Mouse (Mus musculus): ENCODE measurements at regions not wholly inside any gene's neighbourhood (a gene's known extent, or its start where the extent isn't known, plus 50 kb on each side); places are given as distances from the start of the nearest gene placed in this dataset.

DNA sequence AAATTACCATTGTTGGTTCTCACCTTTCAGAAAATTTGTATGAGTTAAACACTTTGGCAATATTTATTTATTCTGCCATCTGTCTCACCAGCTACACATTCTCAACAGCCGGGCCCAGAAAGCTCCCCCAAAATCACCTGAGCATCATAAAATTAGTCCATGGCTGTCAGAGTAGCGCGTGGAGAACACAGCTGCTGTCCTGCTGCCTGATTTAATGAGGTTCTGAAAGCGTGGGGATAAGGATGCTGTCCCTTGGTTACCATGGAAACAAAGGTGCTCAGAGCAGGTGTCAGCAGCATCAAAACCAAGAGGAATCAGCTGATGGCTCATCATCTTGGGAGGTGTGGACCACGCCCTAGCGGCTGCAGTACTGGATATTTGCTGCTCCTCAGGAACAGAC lies 124.7 kb downstream of the Tex36 start:
- Histone ChIP-seq H3K4me2 (ENCODE audit: low read depth, low read length) (no peak overlapping the region), H3K27me3 (ENCODE audit: control insufficient read depth, insufficient read depth, low read depth, low read length) (no peaks in the 10 kb centered on the region), H3K36me3 (ENCODE audit: control insufficient read depth, insufficient read depth) (no peaks in the 10 kb centered on the region), H3K9ac (ENCODE audit: low read depth, low read length) (no peak overlapping the region), H3K9me3 (replicated peaks; ENCODE audit: control insufficient read depth, low read length) (no peaks in the 10 kb centered on the region), H3K4me1 (ENCODE audit: control insufficient read depth, low read depth, low read length) (no peaks in the 10 kb centered on the region), H3K4me3 (ENCODE audit: low read depth, low read length) (no peak overlapping the region), H3K27ac (ENCODE audit: low read length) (no peak overlapping the region)
- 77% methylated on average over 6 of the region's 6 CpGs for WGBS (ENCODE audit: insufficient replicate concordance)
- no peak for ATAC-seq (ENCODE audit: low read depth)

DNA sequence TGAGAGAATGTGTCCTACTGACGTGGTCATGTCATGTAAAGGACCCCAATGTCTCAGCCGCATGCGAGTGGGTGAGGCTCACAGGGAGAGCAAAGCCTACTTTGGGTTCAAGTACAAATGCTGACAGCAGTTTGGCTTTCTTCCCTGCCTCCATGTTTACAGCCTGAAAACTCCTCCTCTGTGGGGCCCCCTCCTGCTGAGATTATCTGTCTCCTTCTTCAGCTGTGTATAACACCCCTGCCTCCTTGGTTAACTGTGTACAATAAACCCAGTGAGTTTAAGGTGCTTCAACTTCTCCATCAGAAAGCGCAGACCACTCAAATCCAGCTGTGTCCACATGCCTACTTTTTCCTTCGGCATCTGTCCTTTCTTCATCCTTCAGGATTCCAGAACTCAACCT lies 130.3 kb downstream of the Tex36 start:
- WGBS (ENCODE audit: insufficient replicate concordance), result 72% methylated on average over 5 of the region's 5 CpGs
- Histone ChIP-seq H3K4me3 (ENCODE audit: low read depth, low read length) (no peak overlapping the region), H3K4me1 (ENCODE audit: control insufficient read depth, low read depth, low read length) (no peaks in the 10 kb centered on the region), H3K27me3 (ENCODE audit: control insufficient read depth, insufficient read depth, low read depth, low read length) (no peaks in the 10 kb centered on the region), H3K9ac (ENCODE audit: low read depth, low read length) (no peak overlapping the region), H3K36me3 (ENCODE audit: control insufficient read depth, insufficient read depth) (no peaks in the 10 kb centered on the region), H3K4me2 (ENCODE audit: low read depth, low read length) (no peak overlapping the region), H3K27ac (ENCODE audit: low read length) (no peak overlapping the region), H3K9me3 (replicated peaks; ENCODE audit: control insufficient read depth, low read length) (no peaks in the 10 kb centered on the region)
- ATAC-seq (ENCODE audit: low read depth), result no peak

DNA sequence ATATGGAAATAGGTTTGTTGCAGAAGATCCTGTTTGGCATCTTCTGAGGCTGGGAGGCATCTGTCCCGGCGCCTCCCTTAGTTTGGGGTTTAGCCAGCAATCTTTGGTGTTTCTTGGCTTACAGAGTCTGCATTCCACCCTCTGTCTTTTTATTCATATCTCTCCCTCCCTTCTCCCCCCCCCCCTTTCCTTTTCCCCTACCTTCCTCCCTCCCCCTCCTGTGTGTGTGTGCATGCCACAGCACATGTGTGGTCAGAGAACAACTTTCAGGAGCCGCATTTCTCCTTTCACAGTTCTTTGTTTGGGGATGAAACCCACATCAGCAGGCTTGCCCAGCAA lies 131.4 kb downstream of the Tex36 start:
- H3K9ac ChIP-seq (ENCODE audit: low read depth, low read length), result no peak overlapping the region
- no peak for ATAC-seq (ENCODE audit: low read depth)
- no peaks in the 10 kb centered on the region for H3K4me1 ChIP-seq (ENCODE audit: control insufficient read depth, low read depth, low read length)
- 46% methylated on average over 3 of the region's 3 CpGs for WGBS (ENCODE audit: insufficient replicate concordance)
- no peaks in the 10 kb centered on the region for H3K27me3 ChIP-seq (ENCODE audit: control insufficient read depth, insufficient read depth, low read depth, low read length)
- no peaks in the 10 kb centered on the region for H3K36me3 ChIP-seq (ENCODE audit: control insufficient read depth, insufficient read depth)
- H3K4me3 ChIP-seq (ENCODE audit: low read depth, low read length), result no peak overlapping the region
- no peaks in the 10 kb centered on the region for H3K9me3 ChIP-seq (replicated peaks; ENCODE audit: control insufficient read depth, low read length)
- H3K4me2 ChIP-seq (ENCODE audit: low read depth, low read length), result no peak overlapping the region
- H3K27ac ChIP-seq (ENCODE audit: low read length), result no peak overlapping the region

DNA sequence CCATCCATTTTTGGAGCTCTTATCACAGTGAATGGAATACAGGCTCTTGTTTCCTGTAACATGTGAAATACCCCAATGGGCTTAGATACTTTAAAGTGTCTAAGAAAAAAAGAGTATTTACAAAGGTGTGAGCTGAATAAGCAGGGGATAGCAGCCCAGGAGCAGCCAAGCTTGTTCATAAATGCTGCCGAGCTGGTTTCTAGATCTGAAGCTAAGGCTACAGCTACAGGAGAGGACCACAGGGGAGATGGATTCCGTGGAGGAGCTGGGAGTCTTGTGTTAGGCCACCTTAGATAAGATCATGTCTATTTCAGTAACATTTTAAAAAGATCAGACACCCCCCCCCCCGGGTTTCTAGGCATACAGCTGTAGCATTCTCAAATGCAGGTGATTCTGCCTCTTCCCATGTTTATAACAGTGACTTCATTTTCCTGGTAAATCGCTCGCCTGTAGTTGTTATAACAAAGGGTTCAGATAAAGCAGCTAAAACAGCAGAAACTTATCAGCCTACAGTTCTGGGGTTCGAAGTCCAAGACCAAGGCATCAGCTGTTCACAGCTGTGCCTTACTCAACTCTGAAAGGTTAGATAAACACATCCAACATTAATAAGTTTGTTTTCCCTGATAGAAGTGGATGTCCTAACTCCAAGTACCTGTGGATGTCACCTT lies 131.9 kb downstream of the Tex36 start:
- no peaks in the 10 kb centered on the region for H3K9me3 ChIP-seq (replicated peaks; ENCODE audit: control insufficient read depth, low read length)
- H3K36me3 ChIP-seq (ENCODE audit: control insufficient read depth, insufficient read depth), result no peaks in the 10 kb centered on the region
- H3K27ac ChIP-seq (ENCODE audit: low read length), result no peak overlapping the region
- no peaks in the 10 kb centered on the region for H3K4me1 ChIP-seq (ENCODE audit: control insufficient read depth, low read depth, low read length)
- no peaks in the 10 kb centered on the region for H3K27me3 ChIP-seq (ENCODE audit: control insufficient read depth, insufficient read depth, low read depth, low read length)
- WGBS (ENCODE audit: insufficient replicate concordance), result 33% methylated on average over 6 of the region's 6 CpGs
- no peak overlapping the region for H3K4me2 ChIP-seq (ENCODE audit: low read depth, low read length)
- no peak for ATAC-seq (ENCODE audit: low read depth)
- H3K4me3 ChIP-seq (ENCODE audit: low read depth, low read length), result no peak overlapping the region
- H3K9ac ChIP-seq (ENCODE audit: low read depth, low read length), result no peak overlapping the region

DNA sequence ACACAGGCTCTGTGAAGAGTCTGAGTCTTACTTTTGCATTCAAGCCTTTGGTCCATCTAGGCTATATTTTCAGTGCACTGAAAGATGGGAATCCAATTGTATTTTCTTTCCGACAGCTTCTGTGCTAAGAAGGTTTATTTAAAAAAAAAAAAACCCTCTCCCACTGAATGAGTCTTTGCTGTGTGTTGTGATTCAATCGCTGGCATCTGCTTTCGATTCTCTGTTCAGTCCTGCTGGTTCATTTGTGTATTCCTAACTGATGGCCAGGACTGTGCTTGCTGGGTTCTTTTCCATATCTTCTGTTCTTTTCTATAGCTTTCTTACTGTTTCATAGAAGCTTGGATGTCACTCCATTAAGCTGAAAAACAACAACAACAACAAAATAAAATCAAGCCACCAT lies 132.9 kb downstream of the Tex36 start:
- Histone ChIP-seq H3K4me3 (ENCODE audit: low read depth, low read length) (no peak overlapping the region), H3K9ac (ENCODE audit: low read depth, low read length) (no peak overlapping the region), H3K27me3 (ENCODE audit: control insufficient read depth, insufficient read depth, low read depth, low read length) (no peaks in the 10 kb centered on the region), H3K9me3 (replicated peaks; ENCODE audit: control insufficient read depth, low read length) (no peaks in the 10 kb centered on the region), H3K36me3 (ENCODE audit: control insufficient read depth, insufficient read depth) (no peaks in the 10 kb centered on the region), H3K4me2 (ENCODE audit: low read depth, low read length) (no peak overlapping the region), H3K4me1 (ENCODE audit: control insufficient read depth, low read depth, low read length) (no peaks in the 10 kb centered on the region), H3K27ac (ENCODE audit: low read length) (no peak overlapping the region)
- WGBS (ENCODE audit: insufficient replicate concordance), result 51% methylated on average over 3 of the region's 3 CpGs
- no peak for ATAC-seq (ENCODE audit: low read depth)

DNA sequence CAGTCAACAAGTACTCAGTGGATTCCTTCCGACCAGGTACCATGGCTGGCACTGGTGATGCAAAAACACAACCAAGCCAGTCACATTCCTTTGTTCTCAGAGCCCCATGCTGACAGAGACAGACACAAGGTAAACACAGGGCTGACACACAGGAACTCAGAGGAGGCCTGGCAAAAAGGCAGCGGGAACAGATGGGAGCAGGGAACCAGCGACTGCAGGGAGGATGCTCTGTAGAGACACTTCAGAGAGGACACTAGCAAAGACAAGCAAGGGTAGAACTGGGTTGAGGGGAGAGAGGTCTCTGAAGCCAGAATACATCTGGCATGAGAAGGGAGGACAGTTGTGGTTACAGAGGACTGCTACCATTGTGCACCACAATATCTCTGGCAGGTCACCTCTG lies 133.6 kb downstream of the Tex36 start:
- Histone ChIP-seq H3K9ac (ENCODE audit: low read depth, low read length) (no peak overlapping the region), H3K4me1 (ENCODE audit: control insufficient read depth, low read depth, low read length) (no peaks in the 10 kb centered on the region), H3K27me3 (ENCODE audit: control insufficient read depth, insufficient read depth, low read depth, low read length) (no peaks in the 10 kb centered on the region), H3K4me3 (ENCODE audit: low read depth, low read length) (no peak overlapping the region), H3K4me2 (ENCODE audit: low read depth, low read length) (no peak overlapping the region), H3K9me3 (replicated peaks; ENCODE audit: control insufficient read depth, low read length) (no peaks in the 10 kb centered on the region), H3K36me3 (ENCODE audit: control insufficient read depth, insufficient read depth) (no peaks in the 10 kb centered on the region), H3K27ac (ENCODE audit: low read length) (no peak overlapping the region)
- WGBS (ENCODE audit: insufficient replicate concordance), result 20% methylated on average over 3 of the region's 3 CpGs
- no peak for ATAC-seq (ENCODE audit: low read depth)

DNA sequence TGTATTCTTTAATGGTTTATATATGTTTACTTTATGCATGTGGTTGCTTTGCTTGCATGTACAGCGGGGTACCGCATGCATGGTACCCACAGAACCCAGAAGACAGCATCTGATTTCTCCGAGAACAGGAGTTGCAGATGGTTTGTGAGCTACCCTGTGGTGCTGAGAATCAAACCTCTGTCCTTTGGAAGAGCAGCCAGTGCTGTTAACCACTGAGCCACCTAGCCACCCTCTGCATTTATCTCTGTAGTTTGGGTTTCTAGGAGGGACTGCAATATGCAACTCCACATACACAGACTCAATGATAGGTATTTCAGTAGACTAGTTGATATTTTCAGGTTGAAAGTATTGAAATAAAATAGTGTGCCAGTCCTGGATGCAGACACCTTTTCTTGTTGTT lies 134.4 kb downstream of the Tex36 start:
- no peak for ATAC-seq (ENCODE audit: low read depth)
- Histone ChIP-seq H3K4me3 (ENCODE audit: low read depth, low read length) (no peak overlapping the region), H3K4me2 (ENCODE audit: low read depth, low read length) (no peak overlapping the region), H3K9me3 (replicated peaks; ENCODE audit: control insufficient read depth, low read length) (no peaks in the 10 kb centered on the region), H3K27ac (ENCODE audit: low read length) (no peak overlapping the region), H3K4me1 (ENCODE audit: control insufficient read depth, low read depth, low read length) (no peaks in the 10 kb centered on the region), H3K36me3 (ENCODE audit: control insufficient read depth, insufficient read depth) (no peaks in the 10 kb centered on the region), H3K9ac (ENCODE audit: low read depth, low read length) (no peak overlapping the region), H3K27me3 (ENCODE audit: control insufficient read depth, insufficient read depth, low read depth, low read length) (no peaks in the 10 kb centered on the region)
- 67% methylated on average over 3 of the region's 3 CpGs for WGBS (ENCODE audit: insufficient replicate concordance)

DNA sequence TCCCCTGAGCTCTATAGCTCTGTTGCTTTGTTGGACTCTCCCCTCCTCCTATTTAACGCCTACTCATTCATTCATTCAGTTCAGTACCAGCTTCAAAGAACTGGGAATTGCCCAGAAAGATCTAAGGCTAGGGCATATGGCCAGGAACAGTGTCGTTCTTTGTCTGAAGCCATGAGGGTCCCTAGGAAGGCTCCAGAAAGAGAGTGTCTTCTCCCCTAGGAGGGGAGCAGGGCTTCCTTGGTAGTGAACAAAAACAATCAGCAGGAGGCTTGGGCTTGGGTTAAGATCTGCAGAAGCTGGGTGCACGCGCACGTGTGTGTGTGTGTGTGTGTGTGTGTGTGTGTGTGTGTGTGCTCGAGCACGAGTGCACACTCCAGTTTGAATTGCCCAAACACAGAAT lies 142.7 kb downstream of the Tex36 start:
- H3K9me3 ChIP-seq (replicated peaks; ENCODE audit: control insufficient read depth, low read length), result no peaks in the 10 kb centered on the region
- 47% methylated on average over 7 of the region's 7 CpGs for WGBS (ENCODE audit: insufficient replicate concordance)
- ATAC-seq (ENCODE audit: low read depth), result no peak
- H3K4me1 ChIP-seq (ENCODE audit: control insufficient read depth, low read depth, low read length), result no peaks in the 10 kb centered on the region
- no peak overlapping the region for H3K27ac ChIP-seq (ENCODE audit: low read length)
- H3K4me3 ChIP-seq (ENCODE audit: low read depth, low read length), result no peak overlapping the region
- no peaks in the 10 kb centered on the region for H3K27me3 ChIP-seq (ENCODE audit: control insufficient read depth, insufficient read depth, low read depth, low read length)
- H3K36me3 ChIP-seq (ENCODE audit: control insufficient read depth, insufficient read depth), result no peaks in the 10 kb centered on the region
- H3K4me2 ChIP-seq (ENCODE audit: low read depth, low read length), result no peak overlapping the region
- H3K9ac ChIP-seq (ENCODE audit: low read depth, low read length), result no peak overlapping the region

DNA sequence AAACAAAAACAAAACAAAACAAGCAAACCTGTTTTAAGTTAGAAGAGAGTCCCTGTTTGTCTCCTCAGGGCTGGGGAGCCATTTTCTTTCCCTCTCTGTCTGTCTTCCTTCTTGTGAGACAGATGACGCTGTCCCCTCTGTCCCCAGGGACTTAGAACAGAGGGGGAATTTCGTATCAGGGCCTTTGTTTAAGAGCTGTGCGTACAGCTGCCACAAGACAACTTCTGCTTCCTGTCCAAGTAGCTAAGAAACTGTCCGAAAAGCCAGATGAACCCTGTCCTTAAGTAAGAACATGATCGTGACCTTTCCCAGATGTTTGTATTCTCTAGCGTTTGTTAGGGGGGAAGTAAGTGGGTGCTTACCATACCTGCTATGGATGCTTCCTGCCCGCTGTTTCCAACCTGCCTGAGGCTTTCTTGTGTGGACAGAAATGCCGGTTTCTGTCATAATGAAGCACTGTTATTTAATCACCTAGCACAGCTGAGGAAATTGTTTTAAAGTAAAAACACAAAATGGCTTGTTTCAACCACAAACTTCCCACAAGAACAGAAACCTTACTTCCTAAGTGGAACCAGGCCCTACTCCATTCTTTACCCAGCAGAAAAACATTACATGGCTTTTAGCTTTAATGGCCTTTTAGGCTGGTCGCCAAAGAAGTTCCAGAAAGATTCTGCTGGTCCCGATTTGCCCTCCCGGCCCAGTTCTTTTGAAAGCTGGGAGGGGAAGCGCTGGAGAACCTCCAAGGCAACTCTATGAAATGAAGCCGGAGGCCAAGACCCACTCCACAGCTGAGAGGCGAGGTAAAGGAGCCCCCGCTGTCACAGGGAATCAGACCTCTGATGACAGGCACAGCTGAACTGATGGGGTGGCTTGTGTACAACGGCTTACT lies 144.3 kb downstream of the Tex36 start:
- H3K27ac ChIP-seq (ENCODE audit: low read length), result no peak overlapping the region
- no peak for ATAC-seq (ENCODE audit: low read depth)

More for the DNA sequence above, 144.3 kb downstream of the Tex36 start:
- 40% methylated on average over 16 of the region's 16 CpGs for WGBS (ENCODE audit: insufficient replicate concordance)
- Histone ChIP-seq H3K36me3 (ENCODE audit: control insufficient read depth, insufficient read depth) (no peaks in the 10 kb centered on the region), H3K4me2 (ENCODE audit: low read depth, low read length) (no peak overlapping the region), H3K9me3 (replicated peaks; ENCODE audit: control insufficient read depth, low read length) (no peaks in the 10 kb centered on the region), H3K4me1 (ENCODE audit: control insufficient read depth, low read depth, low read length) (no peaks in the 10 kb centered on the region), H3K27me3 (ENCODE audit: control insufficient read depth, insufficient read depth, low read depth, low read length) (no peaks in the 10 kb centered on the region), H3K4me3 (ENCODE audit: low read depth, low read length) (no peak overlapping the region), H3K9ac (ENCODE audit: low read depth, low read length) (no peak overlapping the region)
